Mouse (Mus musculus): ENCODE results near the gene Sephs1. TPM values are rescaled to one million over a fixed set of nuclear protein-coding genes. Genes with fewer than 3 reads are reported as not detected.
A peak's percentile ranks its signal among the peaks of the same experiment; 100 is the strongest.

Sephs1 gene
- polyA plus RNA-seq (2014; fragmentation: Nextera tagmentation; extraction: Ambion mirVana) = 50.9 and 83.9 TPM in 2 replicates

- Histone ChIP-seq H3K27me3 (ENCODE audit: control insufficient read depth, insufficient read depth, low read length) (no peaks in the 10 kb centered on the region), H3K9ac (replicated peaks; ENCODE audit: low read length) (peak within 1 kb of the TSS; percentile 98), H3K36me3 (ENCODE audit: control insufficient read depth, insufficient read depth, low read length) (peaks cover 18% of the 10 kb centered on the region), H3K4me2 (ENCODE audit: low read length) (peak within 1 kb of the TSS; percentile 68), H3K4me3 (replicated peaks; ENCODE audit: low read depth, low read length) (peak within 1 kb of the TSS; percentile 98), H3K27ac (replicated peaks; ENCODE audit: low read depth, low read length) (peak within 1 kb of the TSS; percentile 100), H3K9me3 (ENCODE audit: control insufficient read depth, low read length) (no peaks in the 10 kb centered on the region), H3K4me1 (ENCODE audit: control insufficient read depth, insufficient read depth, low read length) (peaks cover 20% of the 10 kb centered on the region)
- peak; percentile 95 for DNase-seq
- WGBS = under 1% methylated on average over 81 of the region's 115 CpGs
- ATAC-seq (ENCODE audit: low FRiP score, low TSS enrichment) = peak; percentile 89
Measured at GRCm38 (mm10) chr2:4881350-4882248, at the start of gene Sephs1. TSS of gene Sephs1 (plus strand) at chr2:4881564.

- no peak overlapping the region for H3K27ac ChIP-seq (replicated peaks; ENCODE audit: low read depth, low read length)
- H3K36me3 ChIP-seq (ENCODE audit: control insufficient read depth, insufficient read depth, low read length) = no peaks in the 10 kb centered on the region
- H3K27me3 ChIP-seq (ENCODE audit: control insufficient read depth, insufficient read depth, low read length) = no peaks in the 10 kb centered on the region
- no peak for DNase-seq
- no peaks in the 10 kb centered on the region for H3K9me3 ChIP-seq (ENCODE audit: control insufficient read depth, low read length)
- H3K4me2 ChIP-seq (ENCODE audit: low read length) = no peak overlapping the region
- H3K9ac ChIP-seq (replicated peaks; ENCODE audit: low read length) = no peak overlapping the region
- ATAC-seq (ENCODE audit: low FRiP score, low TSS enrichment) = no peak
- WGBS = 78% methylated on average over 4 of the region's 4 CpGs
- no peaks in the 10 kb centered on the region for H3K4me1 ChIP-seq (ENCODE audit: control insufficient read depth, insufficient read depth, low read length)
- no peak overlapping the region for H3K4me3 ChIP-seq (replicated peaks; ENCODE audit: low read depth, low read length)
Measured at GRCm38 (mm10) chr2:4832166-4832565, 49.2 kb upstream of the Sephs1 start.

- 87% methylated on average over 2 of the region's 2 CpGs for WGBS
- H3K27me3 ChIP-seq (ENCODE audit: control insufficient read depth, insufficient read depth, low read length) = no peaks in the 10 kb centered on the region
- no peak for ATAC-seq (ENCODE audit: low FRiP score, low TSS enrichment)
- no peak overlapping the region for H3K4me2 ChIP-seq (ENCODE audit: low read length)
- H3K9ac ChIP-seq (replicated peaks; ENCODE audit: low read length) = no peak overlapping the region
- no peak for DNase-seq
- H3K4me1 ChIP-seq (ENCODE audit: control insufficient read depth, insufficient read depth, low read length) = no peaks in the 10 kb centered on the region
- no peak overlapping the region for H3K4me3 ChIP-seq (replicated peaks; ENCODE audit: low read depth, low read length)
- H3K27ac ChIP-seq (replicated peaks; ENCODE audit: low read depth, low read length) = no peak overlapping the region
- no peaks in the 10 kb centered on the region for H3K9me3 ChIP-seq (ENCODE audit: control insufficient read depth, low read length)
- no peaks in the 10 kb centered on the region for H3K36me3 ChIP-seq (ENCODE audit: control insufficient read depth, insufficient read depth, low read length)
Measured at GRCm38 (mm10) chr2:4849449-4849848, 31.9 kb upstream of the Sephs1 start.

GRCm38 (mm10) chr2:4857186-4857585 is 24.2 kb upstream of the Sephs1 start:
- H3K27me3 ChIP-seq (ENCODE audit: control insufficient read depth, insufficient read depth, low read length) = no peaks in the 10 kb centered on the region
- H3K27ac ChIP-seq (replicated peaks; ENCODE audit: low read depth, low read length) = no peak overlapping the region
- DNase-seq (no peak), ATAC-seq (ENCODE audit: low FRiP score, low TSS enrichment) (no peak)
- H3K4me2 ChIP-seq (ENCODE audit: low read length) = no peak overlapping the region
- no peak overlapping the region for H3K9ac ChIP-seq (replicated peaks; ENCODE audit: low read length)
- no peaks in the 10 kb centered on the region for H3K4me1 ChIP-seq (ENCODE audit: control insufficient read depth, insufficient read depth, low read length)
- 76% methylated on average over 5 of the region's 5 CpGs for WGBS
- no peak overlapping the region for H3K4me3 ChIP-seq (replicated peaks; ENCODE audit: low read depth, low read length)
- no peaks in the 10 kb centered on the region for H3K36me3 ChIP-seq (ENCODE audit: control insufficient read depth, insufficient read depth, low read length)
- no peaks in the 10 kb centered on the region for H3K9me3 ChIP-seq (ENCODE audit: control insufficient read depth, low read length)

- Histone ChIP-seq H3K4me1 (ENCODE audit: control insufficient read depth, insufficient read depth, low read length) (no peaks in the 10 kb centered on the region), H3K9ac (replicated peaks; ENCODE audit: low read length) (no peak overlapping the region), H3K36me3 (ENCODE audit: control insufficient read depth, insufficient read depth, low read length) (no peaks in the 10 kb centered on the region), H3K4me3 (replicated peaks; ENCODE audit: low read depth, low read length) (no peak overlapping the region), H3K4me2 (ENCODE audit: low read length) (no peak overlapping the region), H3K27me3 (ENCODE audit: control insufficient read depth, insufficient read depth, low read length) (no peaks in the 10 kb centered on the region), H3K27ac (replicated peaks; ENCODE audit: low read depth, low read length) (no peak overlapping the region), H3K9me3 (ENCODE audit: control insufficient read depth, low read length) (no peaks in the 10 kb centered on the region)
- ATAC-seq (ENCODE audit: low FRiP score, low TSS enrichment) (no peak), DNase-seq (no peak)
- WGBS = 76% methylated on average over 10 of the region's 10 CpGs
Measured at GRCm38 (mm10) chr2:4858161-4858560, 23.2 kb upstream of the Sephs1 start.

- H3K4me2 ChIP-seq (ENCODE audit: low read length) = 0 out of 2 replicates have a peak overlapping the region, but pooled peaks have one; percentile 11
- no peaks in the 10 kb centered on the region for H3K36me3 ChIP-seq (ENCODE audit: control insufficient read depth, insufficient read depth, low read length)
- no peaks in the 10 kb centered on the region; the same call in 1 of the 2 replicates for H3K4me1 ChIP-seq (ENCODE audit: control insufficient read depth, insufficient read depth, low read length)
- WGBS = 46% methylated on average over 7 of the region's 7 CpGs
- H3K27ac ChIP-seq (replicated peaks; ENCODE audit: low read depth, low read length) = no peak overlapping the region
- H3K9me3 ChIP-seq (ENCODE audit: control insufficient read depth, low read length) = no peaks in the 10 kb centered on the region
- no peaks in the 10 kb centered on the region for H3K27me3 ChIP-seq (ENCODE audit: control insufficient read depth, insufficient read depth, low read length)
- no peak overlapping the region for H3K9ac ChIP-seq (replicated peaks; ENCODE audit: low read length)
- H3K4me3 ChIP-seq (replicated peaks; ENCODE audit: low read depth, low read length) = no peak overlapping the region
- ATAC-seq (ENCODE audit: low FRiP score, low TSS enrichment) (peak; percentile 76), DNase-seq (peak; percentile 92)
Measured at GRCm38 (mm10) chr2:4864008-4864816, 17.2 kb upstream of the Sephs1 start.

GRCm38 (mm10) chr2:4864817-4865296 is 16.5 kb upstream of the Sephs1 start:
- Histone ChIP-seq H3K27ac (replicated peaks; ENCODE audit: low read depth, low read length) (no peak overlapping the region), H3K4me3 (replicated peaks; ENCODE audit: low read depth, low read length) (no peak overlapping the region), H3K9ac (replicated peaks; ENCODE audit: low read length) (no peak overlapping the region), H3K4me2 (ENCODE audit: low read length) (0 out of 2 replicates have a peak overlapping the region, but pooled peaks have one; percentile 11), H3K27me3 (ENCODE audit: control insufficient read depth, insufficient read depth, low read length) (no peaks in the 10 kb centered on the region), H3K9me3 (ENCODE audit: control insufficient read depth, low read length) (no peaks in the 10 kb centered on the region), H3K4me1 (ENCODE audit: control insufficient read depth, insufficient read depth, low read length) (no peaks in the 10 kb centered on the region; the same call in 1 of the 2 replicates), H3K36me3 (ENCODE audit: control insufficient read depth, insufficient read depth, low read length) (no peaks in the 10 kb centered on the region)
- WGBS = 44% methylated on average over 9 of the region's 9 CpGs
- DNase-seq = no peak
- peak; percentile 14; the same call in 1 of the 2 replicates for ATAC-seq (ENCODE audit: low FRiP score, low TSS enrichment)

- H3K4me3 ChIP-seq (replicated peaks; ENCODE audit: low read depth, low read length) = no peak overlapping the region
- no peaks in the 10 kb centered on the region for H3K36me3 ChIP-seq (ENCODE audit: control insufficient read depth, insufficient read depth, low read length)
- H3K27ac ChIP-seq (replicated peaks; ENCODE audit: low read depth, low read length) = no peak overlapping the region
- no peaks in the 10 kb centered on the region for H3K27me3 ChIP-seq (ENCODE audit: control insufficient read depth, insufficient read depth, low read length)
- H3K4me2 ChIP-seq (ENCODE audit: low read length) = no peak overlapping the region
- no peaks in the 10 kb centered on the region for H3K9me3 ChIP-seq (ENCODE audit: control insufficient read depth, low read length)
- H3K4me1 ChIP-seq (ENCODE audit: control insufficient read depth, insufficient read depth, low read length) = no peaks in the 10 kb centered on the region; the same call in 1 of the 2 replicates
- WGBS = 82% methylated on average over 12 of the region's 12 CpGs
- H3K9ac ChIP-seq (replicated peaks; ENCODE audit: low read length) = no peak overlapping the region
- no peak for ATAC-seq (ENCODE audit: low FRiP score, low TSS enrichment)
- DNase-seq = no peak
Measured at GRCm38 (mm10) chr2:4868028-4868725, 13.2 kb upstream of the Sephs1 start.

Data from midbrain, embryonic 14.5 days (tissue).